Mouse (Mus musculus): ENCODE measurements at regions not wholly inside any gene's neighbourhood (a gene's known extent, or its start where the extent isn't known, plus 50 kb on each side); places are given as distances from the start of the nearest gene placed in this dataset.

GRCm38 (mm10) chr17:14610791-14611522 is 83.1 kb downstream of the Thbs2 start:
- Histone ChIP-seq H3K27ac (ENCODE audit: low read depth, low read length) (no peak overlapping the region), H3K4me2 (replicated peaks; ENCODE audit: low read depth, low read length) (no peak overlapping the region), H3K36me3 (ENCODE audit: control insufficient read depth, insufficient read depth, low read length) (no peaks in the 10 kb centered on the region), H3K9me3 (ENCODE audit: control insufficient read depth, low read length) (no peaks in the 10 kb centered on the region), H3K4me1 (ENCODE audit: control insufficient read depth, insufficient read depth, low read length) (no peaks in the 10 kb centered on the region), H3K4me3 (ENCODE audit: low read length) (no peak overlapping the region), H3K9ac (ENCODE audit: low read depth, low read length) (no peak overlapping the region), H3K27me3 (ENCODE audit: control insufficient read depth, insufficient read depth, low read length) (no peaks in the 10 kb centered on the region)
- WGBS, result 82% methylated on average over 4 of the region's 4 CpGs
- no peak for ATAC-seq (ENCODE audit: low FRiP score, low TSS enrichment)

GRCm38 (mm10) chr17:14608845-14609244 is 85.2 kb downstream of the Thbs2 start:
- WGBS, result 96% methylated on average over 4 of the region's 4 CpGs
- Histone ChIP-seq H3K27me3 (ENCODE audit: control insufficient read depth, insufficient read depth, low read length) (no peaks in the 10 kb centered on the region), H3K4me1 (ENCODE audit: control insufficient read depth, insufficient read depth, low read length) (no peaks in the 10 kb centered on the region), H3K27ac (ENCODE audit: low read depth, low read length) (no peak overlapping the region), H3K36me3 (ENCODE audit: control insufficient read depth, insufficient read depth, low read length) (no peaks in the 10 kb centered on the region), H3K9ac (ENCODE audit: low read depth, low read length) (no peak overlapping the region), H3K9me3 (ENCODE audit: control insufficient read depth, low read length) (no peaks in the 10 kb centered on the region), H3K4me2 (replicated peaks; ENCODE audit: low read depth, low read length) (no peak overlapping the region), H3K4me3 (ENCODE audit: low read length) (no peak overlapping the region)
- no peak for ATAC-seq (ENCODE audit: low FRiP score, low TSS enrichment)

GRCm38 (mm10) chr17:14606356-14606989 is 87.6 kb downstream of the Thbs2 start:
- H3K4me1 ChIP-seq (ENCODE audit: control insufficient read depth, insufficient read depth, low read length), result no peaks in the 10 kb centered on the region
- H3K4me3 ChIP-seq (ENCODE audit: low read length), result no peak overlapping the region
- ATAC-seq (ENCODE audit: low FRiP score, low TSS enrichment), result no peak
- no peaks in the 10 kb centered on the region for H3K36me3 ChIP-seq (ENCODE audit: control insufficient read depth, insufficient read depth, low read length)
- WGBS, result 83% methylated on average over 5 of the region's 5 CpGs
- no peaks in the 10 kb centered on the region for H3K27me3 ChIP-seq (ENCODE audit: control insufficient read depth, insufficient read depth, low read length)
- H3K9ac ChIP-seq (ENCODE audit: low read depth, low read length), result no peak overlapping the region
- H3K27ac ChIP-seq (ENCODE audit: low read depth, low read length), result no peak overlapping the region
- no peaks in the 10 kb centered on the region for H3K9me3 ChIP-seq (ENCODE audit: control insufficient read depth, low read length)
- no peak overlapping the region for H3K4me2 ChIP-seq (replicated peaks; ENCODE audit: low read depth, low read length)

- H3K27ac ChIP-seq (ENCODE audit: low read depth, low read length), result no peak overlapping the region
- WGBS, result 73% methylated on average over 10 of the region's 10 CpGs
- no peak overlapping the region for H3K9ac ChIP-seq (ENCODE audit: low read depth, low read length)
- no peak for ATAC-seq (ENCODE audit: low FRiP score, low TSS enrichment)
- H3K9me3 ChIP-seq (ENCODE audit: control insufficient read depth, low read length), result no peaks in the 10 kb centered on the region
- no peaks in the 10 kb centered on the region for H3K36me3 ChIP-seq (ENCODE audit: control insufficient read depth, insufficient read depth, low read length)
- no peak overlapping the region for H3K4me3 ChIP-seq (ENCODE audit: low read length)
- H3K4me1 ChIP-seq (ENCODE audit: control insufficient read depth, insufficient read depth, low read length), result no peaks in the 10 kb centered on the region
- no peaks in the 10 kb centered on the region for H3K27me3 ChIP-seq (ENCODE audit: control insufficient read depth, insufficient read depth, low read length)
- no peak overlapping the region for H3K4me2 ChIP-seq (replicated peaks; ENCODE audit: low read depth, low read length)
These were observed 94.4 kb downstream of the Thbs2 start for GRCm38 (mm10) chr17:14599681-14600080.

GRCm38 (mm10) chr17:14596470-14596869 is 97.6 kb downstream of the Thbs2 start:
- Histone ChIP-seq H3K9ac (ENCODE audit: low read depth, low read length) (no peak overlapping the region), H3K4me1 (ENCODE audit: control insufficient read depth, insufficient read depth, low read length) (no peaks in the 10 kb centered on the region)
- 90% methylated on average over 7 of the region's 7 CpGs for WGBS

GRCm38 (mm10) chr17:14595525-14595924 is 98.5 kb downstream of the Thbs2 start:
- Histone ChIP-seq H3K4me1 (ENCODE audit: control insufficient read depth, insufficient read depth, low read length) (no peaks in the 10 kb centered on the region), H3K4me3 (ENCODE audit: low read length) (no peak overlapping the region), H3K27me3 (ENCODE audit: control insufficient read depth, insufficient read depth, low read length) (no peaks in the 10 kb centered on the region), H3K36me3 (ENCODE audit: control insufficient read depth, insufficient read depth, low read length) (no peaks in the 10 kb centered on the region), H3K27ac (ENCODE audit: low read depth, low read length) (no peak overlapping the region), H3K9ac (ENCODE audit: low read depth, low read length) (no peak overlapping the region), H3K4me2 (replicated peaks; ENCODE audit: low read depth, low read length) (no peak overlapping the region), H3K9me3 (ENCODE audit: control insufficient read depth, low read length) (no peaks in the 10 kb centered on the region)
- no peak for ATAC-seq (ENCODE audit: low FRiP score, low TSS enrichment)
- 82% methylated on average over 7 of the region's 7 CpGs for WGBS

More at GRCm38 (mm10) chr17:14596470-14596869, 97.6 kb downstream of the Thbs2 start:
- no peak for ATAC-seq (ENCODE audit: low FRiP score, low TSS enrichment)
- Histone ChIP-seq H3K27me3 (ENCODE audit: control insufficient read depth, insufficient read depth, low read length) (no peaks in the 10 kb centered on the region), H3K4me3 (ENCODE audit: low read length) (no peak overlapping the region), H3K27ac (ENCODE audit: low read depth, low read length) (no peak overlapping the region), H3K4me2 (replicated peaks; ENCODE audit: low read depth, low read length) (no peak overlapping the region), H3K9me3 (ENCODE audit: control insufficient read depth, low read length) (no peaks in the 10 kb centered on the region), H3K36me3 (ENCODE audit: control insufficient read depth, insufficient read depth, low read length) (no peaks in the 10 kb centered on the region)

GRCm38 (mm10) chr17:14588086-14588817 is 105.8 kb downstream of the Thbs2 start:
- no peaks in the 10 kb centered on the region for H3K36me3 ChIP-seq (ENCODE audit: control insufficient read depth, insufficient read depth, low read length)
- H3K4me3 ChIP-seq (ENCODE audit: low read length), result no peak overlapping the region
- no peaks in the 10 kb centered on the region for H3K4me1 ChIP-seq (ENCODE audit: control insufficient read depth, insufficient read depth, low read length)
- 86% methylated on average over 12 of the region's 12 CpGs for WGBS
- no peak overlapping the region for H3K4me2 ChIP-seq (replicated peaks; ENCODE audit: low read depth, low read length)
- H3K9ac ChIP-seq (ENCODE audit: low read depth, low read length), result no peak overlapping the region
- no peak overlapping the region for H3K27ac ChIP-seq (ENCODE audit: low read depth, low read length)
- H3K9me3 ChIP-seq (ENCODE audit: control insufficient read depth, low read length), result no peaks in the 10 kb centered on the region
- H3K27me3 ChIP-seq (ENCODE audit: control insufficient read depth, insufficient read depth, low read length), result no peaks in the 10 kb centered on the region
- ATAC-seq (ENCODE audit: low FRiP score, low TSS enrichment), result no peak

GRCm38 (mm10) chr17:14579671-14580070 is 114.4 kb downstream of the Thbs2 start:
- H3K36me3 ChIP-seq (ENCODE audit: control insufficient read depth, insufficient read depth, low read length), result no peaks in the 10 kb centered on the region
- no peaks in the 10 kb centered on the region for H3K27me3 ChIP-seq (ENCODE audit: control insufficient read depth, insufficient read depth, low read length)
- no peak overlapping the region for H3K27ac ChIP-seq (ENCODE audit: low read depth, low read length)
- no peaks in the 10 kb centered on the region for H3K9me3 ChIP-seq (ENCODE audit: control insufficient read depth, low read length)
- ATAC-seq (ENCODE audit: low FRiP score, low TSS enrichment), result no peak
- H3K9ac ChIP-seq (ENCODE audit: low read depth, low read length), result no peak overlapping the region
- no peaks in the 10 kb centered on the region for H3K4me1 ChIP-seq (ENCODE audit: control insufficient read depth, insufficient read depth, low read length)
- no peak overlapping the region for H3K4me2 ChIP-seq (replicated peaks; ENCODE audit: low read depth, low read length)
- WGBS, result 80% methylated on average over 3 of the region's 3 CpGs
- no peak overlapping the region for H3K4me3 ChIP-seq (ENCODE audit: low read length)

- no peaks in the 10 kb centered on the region for H3K9me3 ChIP-seq (ENCODE audit: control insufficient read depth, low read length)
- no peaks in the 10 kb centered on the region for H3K4me1 ChIP-seq (ENCODE audit: control insufficient read depth, insufficient read depth, low read length)
- no peak overlapping the region for H3K4me3 ChIP-seq (ENCODE audit: low read length)
- 84% methylated on average over 1 of the region's 1 CpGs for WGBS
- H3K27ac ChIP-seq (ENCODE audit: low read depth, low read length), result no peak overlapping the region
- no peak overlapping the region for H3K9ac ChIP-seq (ENCODE audit: low read depth, low read length)
- H3K36me3 ChIP-seq (ENCODE audit: control insufficient read depth, insufficient read depth, low read length), result no peaks in the 10 kb centered on the region
- no peak for ATAC-seq (ENCODE audit: low FRiP score, low TSS enrichment)
- H3K4me2 ChIP-seq (replicated peaks; ENCODE audit: low read depth, low read length), result no peak overlapping the region
- no peaks in the 10 kb centered on the region for H3K27me3 ChIP-seq (ENCODE audit: control insufficient read depth, insufficient read depth, low read length)
These were observed 115.3 kb downstream of the Thbs2 start for GRCm38 (mm10) chr17:14578721-14579120.

All from kidney, embryonic 14.5 days (tissue).